Mouse (Mus musculus) CH12.LX (cell line): ENCODE measurements at regions not wholly inside any gene's neighbourhood (a gene's known extent, or its start where the extent isn't known, plus 50 kb on each side); places are given as distances from the start of the nearest gene placed in this dataset.

ENCODE experiments used
- DNase-seq: peaks from one replicate; pipeline ENCODE4 v3.0.0-alpha.2; 2013; ENCODE audit errors: extremely low read depth
- H3K27ac ChIP-seq: 2 replicates; pipeline ENCODE4 v1.5.1; 2012; ENCODE audit warnings: low read depth, mild to moderate bottlenecking, control low read depth, moderate library complexity; ENCODE audit not compliant: insufficient read depth
- H3K27me3 ChIP-seq: replicated peaks from 2 replicates; pipeline ENCODE3; 2012; ENCODE audit warnings: inconsistent platforms
- H3K36me3 ChIP-seq, 2 experiments: replicated peaks in 1 of 2; 2 replicates each; pipeline versions ENCODE3 to v1.6.1; 2012; ENCODE audit warnings: inconsistent platforms in 1 of 2, low read length in 1 of 2, mild to moderate bottlenecking in 1 of 2, mixed read lengths in 1 of 2, moderate library complexity in 1 of 2; ENCODE audit not compliant: control insufficient read depth in 1 of 2, insufficient read depth in 1 of 2
- H3K4me1 ChIP-seq, 2 experiments: 2 replicates each; pipeline ENCODE4 v1.6.1; 2012; ENCODE audit warnings: inconsistent platforms in 1 of 2, moderate library complexity in 1 of 2; ENCODE audit not compliant: insufficient read depth in 2 of 2, control insufficient read depth in 1 of 2
- H3K4me2 ChIP-seq: 2 replicates; pipeline ENCODE4 v1.6.1; 2012; ENCODE audit warnings: low read depth, mild to moderate bottlenecking, control low read depth; ENCODE audit not compliant: poor library complexity, insufficient read depth, severe bottlenecking
- H3K4me3 ChIP-seq, 3 experiments: fragments of 150-350 bp in 1 of 3; sonication (generic) in 1 of 3; replicated peaks in 1 of 3; 2 replicates each; pipeline versions ENCODE3 to v1.5.1; 2011 to 2012; ENCODE audit warnings: low read depth in 2 of 3, low read length in 2 of 3, mild to moderate bottlenecking in 2 of 3, moderate library complexity in 2 of 3, control low read depth in 1 of 3, improper control_type of control experiment in 1 of 3, inconsistent platforms in 1 of 3, mixed read lengths in 1 of 3; ENCODE audit not compliant: poor library complexity in 1 of 3
- H3K79me2 ChIP-seq: replicated peaks from 2 replicates; pipeline ENCODE4 v1.6.1; 2012; ENCODE audit warnings: mild to moderate bottlenecking, moderate library complexity; ENCODE audit not compliant: control insufficient read depth, poor library complexity, insufficient read depth, severe bottlenecking; ENCODE audit errors: extremely low read depth
- H3K9ac ChIP-seq: 2 replicates; pipeline ENCODE4 v1.6.1; 2012; ENCODE audit warnings: low read depth, mild to moderate bottlenecking, control low read depth, moderate library complexity; ENCODE audit not compliant: insufficient read depth
- H3K9me3 ChIP-seq: replicated peaks from 2 replicates; pipeline ENCODE3; 2012; ENCODE audit warnings: low read length, inconsistent platforms, mixed read lengths
- BHLHE40 ChIP-seq: IDR thresholded peaks from 2 replicates; pipeline ENCODE4 v1.6.1; 2011; ENCODE audit warnings: mild to moderate bottlenecking, low read depth, low read length, improper control_type of control experiment
- CHD2 ChIP-seq: IDR thresholded peaks from 2 replicates; pipeline ENCODE4 v1.6.1; 2011; ENCODE audit warnings: low read length, improper control_type of control experiment
- CTCF ChIP-seq, 2 experiments: IDR thresholded peaks in 1 of 2; conservative IDR thresholded peaks in 1 of 2; 2 replicates each; pipeline ENCODE4 v1.5.1; 2011 to 2012; ENCODE audit warnings: low read depth in 2 of 2, low read length in 2 of 2, improper control_type of control experiment in 1 of 2, inconsistent platforms in 1 of 2, mild to moderate bottlenecking in 1 of 2, moderate library complexity in 1 of 2
- E2F4 ChIP-seq: IDR thresholded peaks from 2 replicates; pipeline ENCODE4 v1.6.1; 2011; ENCODE audit warnings: low read depth, low read length, improper control_type of control experiment; ENCODE audit not compliant: insufficient replicate concordance
- ELF1 ChIP-seq: IDR thresholded peaks from 2 replicates; pipeline ENCODE4 v1.6.1; 2014; ENCODE audit warnings: low read depth, mild to moderate bottlenecking, inconsistent platforms, low read length, improper control_type of control experiment
- EP300 ChIP-seq: IDR thresholded peaks from 2 replicates; pipeline ENCODE4 v1.6.1; 2011; ENCODE audit warnings: low read length, improper control_type of control experiment
- ETS1 ChIP-seq: conservative IDR thresholded peaks from 2 replicates; pipeline ENCODE4 v1.6.1; 2012; ENCODE audit warnings: low read depth, mild to moderate bottlenecking, inconsistent platforms, low read length, improper control_type of control experiment, moderate library complexity
- HCFC1 ChIP-seq: IDR thresholded peaks from 2 replicates; pipeline ENCODE4 v1.6.1; 2012; ENCODE audit warnings: low read depth, mild to moderate bottlenecking, inconsistent platforms, low read length, improper control_type of control experiment
- IRF4 ChIP-seq: IDR thresholded peaks from 2 replicates; pipeline ENCODE4 v1.6.1; 2014; ENCODE audit warnings: low read depth, mild to moderate bottlenecking, inconsistent platforms, low read length, improper control_type of control experiment
- KAT2A ChIP-seq: IDR thresholded peaks from 2 replicates; pipeline ENCODE4 v1.6.1; 2012; ENCODE audit warnings: low read length, improper control_type of control experiment, inconsistent platforms; ENCODE audit not compliant: insufficient replicate concordance
- MAFK ChIP-seq: IDR thresholded peaks from 2 replicates; pipeline ENCODE4 v1.6.1; 2011; ENCODE audit warnings: low read length, improper control_type of control experiment; ENCODE audit not compliant: insufficient replicate concordance
- MEF2A ChIP-seq: IDR thresholded peaks from 2 replicates; pipeline ENCODE4 v1.6.1; 2014; ENCODE audit warnings: low read depth, mild to moderate bottlenecking, inconsistent platforms, low read length, improper control_type of control experiment, borderline replicate concordance
- MXI1 ChIP-seq: IDR thresholded peaks from 2 replicates; pipeline ENCODE4 v1.6.1; 2011; ENCODE audit warnings: mild to moderate bottlenecking, low read depth, low read length, improper control_type of control experiment
- MYC ChIP-seq: IDR thresholded peaks from 2 replicates; pipeline ENCODE4 v1.6.1; 2011; ENCODE audit warnings: low read depth, mild to moderate bottlenecking, improper control_type of control experiment, low read length
- NELFE ChIP-seq: IDR thresholded peaks from 2 replicates; pipeline ENCODE4 v1.6.1; 2011; ENCODE audit warnings: low read depth, low read length, improper control_type of control experiment
- PAX5 ChIP-seq: IDR thresholded peaks from 2 replicates; pipeline ENCODE4 v1.6.1; 2012; ENCODE audit warnings: low read length, inconsistent platforms, mixed read lengths
- POLR2AphosphoS2 ChIP-seq: IDR thresholded peaks from 2 replicates; pipeline ENCODE4 v1.6.1; 2011; ENCODE audit warnings: low read depth, low read length, improper control_type of control experiment
- RCOR1 ChIP-seq: conservative IDR thresholded peaks from 2 replicates; pipeline ENCODE4 v1.6.1; 2012; ENCODE audit warnings: low read depth, mild to moderate bottlenecking, inconsistent platforms, low read length, improper control_type of control experiment
- SIN3A ChIP-seq: IDR thresholded peaks from 2 replicates; pipeline ENCODE4 v1.6.1; 2012; ENCODE audit warnings: low read length, improper control_type of control experiment, inconsistent platforms
- TBP ChIP-seq: conservative IDR thresholded peaks from 2 replicates; pipeline ENCODE4 v1.6.1; 2011; ENCODE audit warnings: low read depth, low read length, improper control_type of control experiment
- TCF12 ChIP-seq: IDR thresholded peaks from 2 replicates; pipeline ENCODE4 v1.6.1; 2014; ENCODE audit warnings: low read depth, mild to moderate bottlenecking, inconsistent platforms, low read length, improper control_type of control experiment
- UBTF ChIP-seq: IDR thresholded peaks from 2 replicates; pipeline ENCODE4 v1.6.1; 2012; ENCODE audit warnings: low read depth, mild to moderate bottlenecking, inconsistent platforms, low read length, improper control_type of control experiment, moderate library complexity
- USF1 ChIP-seq: IDR thresholded peaks from 2 replicates; pipeline ENCODE4 v1.6.1; 2014; ENCODE audit warnings: low read depth, mild to moderate bottlenecking, inconsistent platforms, low read length, improper control_type of control experiment
- ZKSCAN1 ChIP-seq: IDR thresholded peaks from 2 replicates; pipeline ENCODE4 v1.6.1; 2012; ENCODE audit warnings: low read depth, inconsistent platforms, low read length, improper control_type of control experiment, borderline replicate concordance
- ZMIZ1 ChIP-seq: IDR thresholded peaks from 2 replicates; pipeline ENCODE4 v1.6.1; 2012; ENCODE audit warnings: low read depth, mild to moderate bottlenecking, inconsistent platforms, low read length, improper control_type of control experiment
- dilution Hi-C: fragments of 300-500 bp; cut with MboI; formaldehyde crosslinking; loops from 2 replicates; pipeline ENCODE4 v1.14.3; 2020; ENCODE audit warnings: low sequenced_read_pairs; ENCODE audit not compliant: extremely low pct_unique_long_range_greater_than_20kb, extremely low pct_ligation_motif_present
- in situ Hi-C: fragments of 300-500 bp; cut with MboI; formaldehyde crosslinking; loops from 3 replicates; pipeline ENCODE4 v1.14.3; 2019; ENCODE audit warnings: low sequenced_read_pairs, low pct_ligation_motif_present, low pct_unique_long_range_greater_than_20kb, mixed read lengths

DNA sequence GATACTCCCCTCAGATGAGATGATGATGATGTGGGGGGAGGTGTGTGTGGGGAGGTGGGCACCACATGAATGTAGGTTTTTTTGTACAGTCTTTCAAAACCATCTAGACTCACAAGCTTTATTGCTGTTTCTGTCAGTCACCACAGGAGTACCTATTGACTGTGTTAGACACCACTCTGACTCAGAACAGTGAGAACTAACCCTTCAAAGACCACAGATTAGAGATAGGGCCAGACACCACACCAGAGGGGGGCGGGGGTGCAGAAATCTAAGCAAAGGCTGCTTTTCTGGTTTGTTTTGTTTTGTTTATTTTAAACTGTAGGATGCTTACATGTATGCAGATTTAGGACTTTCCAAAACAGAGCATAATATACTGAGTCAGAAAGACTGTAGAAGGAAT lies 1594.0 kb downstream of the 4930444P10Rik start:
- in situ Hi-C loops: no loop called here
- DNase-seq: no peak
- Histone ChIP-seq H3K27ac (no peak overlapping the region), H3K9ac (no peak overlapping the region), H3K27me3 (no peaks in the 10 kb centered on the region), H3K36me3 (no peaks in the 10 kb centered on the region), H3K79me2 (no peaks in the 10 kb centered on the region), H3K4me1 (no peaks in the 10 kb centered on the region), H3K4me3 (no peak overlapping the region), H3K9me3 (no peaks in the 10 kb centered on the region), H3K4me2 (no peak overlapping the region)
- no peak for TF ChIP-seq UBTF
- no peak for TF ChIP-seq E2F4
- no peak for TF ChIP-seq ETS1
- no peak for TF ChIP-seq CTCF (conservative IDR thresholded peaks at IDR 0.05 in 1 of 2, IDR thresholded peaks at IDR 0.05 in 1 of 2; ENCODE audit: low read depth in 2 of 2, low read length in 2 of 2)
- TF ChIP-seq ZMIZ1: no peak
- TF ChIP-seq KAT2A: no peak
- TF ChIP-seq HCFC1: no peak
- TF ChIP-seq ELF1: no peak
- TF ChIP-seq ZKSCAN1: no peak
- no peak for TF ChIP-seq CHD2
- no peak for TF ChIP-seq TCF12
- TF ChIP-seq TBP: no peak
- no peak for TF ChIP-seq RCOR1
- TF ChIP-seq MEF2A: no peak
- dilution Hi-C loops: no loop called here

- in situ Hi-C loops: no loop called here
- Histone ChIP-seq H3K9me3 (no peaks in the 10 kb centered on the region), H3K9ac (no peak overlapping the region), H3K4me1 (peaks cover 0 to 2% of the 10 kb centered on the region in 2 experiments; a peak in 1 of 4 replicates), H3K27me3 (no peaks in the 10 kb centered on the region), H3K27ac (no peak overlapping the region), H3K36me3 (no peaks in the 10 kb centered on the region), H3K4me2 (no peak overlapping the region)
- no peak for DNase-seq
- dilution Hi-C loops: no loop called here
- TF ChIP-seq SIN3A: no peak
- no peak for TF ChIP-seq USF1
- no peak for TF ChIP-seq CTCF (conservative IDR thresholded peaks at IDR 0.05 in 1 of 2, IDR thresholded peaks at IDR 0.05 in 1 of 2; ENCODE audit: low read depth in 2 of 2, low read length in 2 of 2)
- TF ChIP-seq NELFE: no peak
- TF ChIP-seq BHLHE40: no peak
- TF ChIP-seq RCOR1: no peak
- TF ChIP-seq PAX5: no peak
- no peak for TF ChIP-seq EP300
- TF ChIP-seq MEF2A: no peak
- no peak for TF ChIP-seq IRF4
- no peak for TF ChIP-seq MXI1
- no peak for TF ChIP-seq TBP
- TF ChIP-seq MAFK: no peak
- no peak for TF ChIP-seq MYC
- no peak for TF ChIP-seq POLR2AphosphoS2
- TF ChIP-seq, all 38 proteins: peak for 0
- Histone ChIP-seq H3K79me2 (no peaks in the 10 kb centered on the region), H3K4me3 (no peak overlapping the region)
Observed at GRCm38 (mm10) chr1:14490026-14490425, 1603.1 kb downstream of the 4930444P10Rik start.
